Mouse (Mus musculus): Measurements from ENCODE around the gene A730061H03Rik. TPM values are rescaled to one million over a fixed set of nuclear protein-coding genes. Genes with fewer than 3 reads are reported as not detected.

Gene A730061H03Rik
- total RNA-seq, 1 experiment from 2014 or later = not detected

DNA sequence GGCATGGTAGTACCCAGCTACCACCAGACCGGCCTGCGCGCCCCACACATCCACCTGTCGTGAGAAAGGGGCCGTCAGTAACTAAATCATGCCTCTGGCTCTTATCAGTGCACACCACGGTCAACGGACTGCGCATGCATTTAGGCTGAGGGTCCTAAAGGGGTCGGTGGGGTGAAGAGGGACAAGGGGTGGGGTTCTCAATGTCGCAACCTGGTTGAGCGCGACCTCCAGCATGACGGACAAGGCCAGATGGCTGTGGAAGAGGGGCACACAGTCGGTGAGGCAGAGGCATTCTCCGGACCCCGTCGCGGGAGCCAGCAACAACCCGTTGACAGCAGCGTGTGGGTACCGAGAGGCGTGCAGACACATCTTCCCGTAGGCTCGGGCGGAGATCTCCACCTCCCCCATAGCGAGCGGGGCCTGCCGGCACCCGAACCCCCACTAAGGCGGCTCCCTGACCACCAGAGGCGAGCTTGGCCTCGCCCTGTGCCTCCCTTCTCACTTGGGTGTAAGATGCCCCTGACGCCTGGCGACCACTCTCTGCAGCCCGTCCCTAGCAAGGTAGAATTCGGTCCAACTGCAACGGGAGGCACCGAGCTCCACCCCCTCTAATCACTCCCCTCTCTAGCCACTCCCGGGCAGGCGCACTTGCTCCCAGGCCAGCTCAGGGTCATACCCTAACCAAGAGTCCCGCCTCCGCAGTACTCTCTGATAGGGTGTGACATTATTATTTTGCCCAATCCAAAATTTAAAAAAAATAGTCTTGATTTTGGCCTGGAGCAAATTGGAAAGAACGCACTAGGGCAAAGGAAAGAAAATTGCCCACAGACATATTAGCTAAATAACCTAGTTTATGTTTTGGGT lies 24.7 kb upstream of the A730061H03Rik start, which contains the start of gene Emc9:
TSS of gene Emc9 (minus strand) at position 601 of the 864 bp plus-strand sequence.
- peak; percentile 89 for ATAC-seq (replicated peaks in 1 of 2; ENCODE audit: insufficient read depth in 1 of 2, low FRiP score in 2 of 2, low TSS enrichment in 1 of 2, low read depth in 1 of 2, poor library complexity in 2 of 2, severe bottlenecking in 2 of 2)

- ATAC-seq (replicated peaks in 1 of 2; ENCODE audit: insufficient read depth in 1 of 2, low FRiP score in 2 of 2, low TSS enrichment in 1 of 2, low read depth in 1 of 2, poor library complexity in 2 of 2, severe bottlenecking in 2 of 2) = no peak
These were observed 24.1 kb upstream of the A730061H03Rik start for GRCm38 (mm10) chr14:55584303-55584701.

DNA sequence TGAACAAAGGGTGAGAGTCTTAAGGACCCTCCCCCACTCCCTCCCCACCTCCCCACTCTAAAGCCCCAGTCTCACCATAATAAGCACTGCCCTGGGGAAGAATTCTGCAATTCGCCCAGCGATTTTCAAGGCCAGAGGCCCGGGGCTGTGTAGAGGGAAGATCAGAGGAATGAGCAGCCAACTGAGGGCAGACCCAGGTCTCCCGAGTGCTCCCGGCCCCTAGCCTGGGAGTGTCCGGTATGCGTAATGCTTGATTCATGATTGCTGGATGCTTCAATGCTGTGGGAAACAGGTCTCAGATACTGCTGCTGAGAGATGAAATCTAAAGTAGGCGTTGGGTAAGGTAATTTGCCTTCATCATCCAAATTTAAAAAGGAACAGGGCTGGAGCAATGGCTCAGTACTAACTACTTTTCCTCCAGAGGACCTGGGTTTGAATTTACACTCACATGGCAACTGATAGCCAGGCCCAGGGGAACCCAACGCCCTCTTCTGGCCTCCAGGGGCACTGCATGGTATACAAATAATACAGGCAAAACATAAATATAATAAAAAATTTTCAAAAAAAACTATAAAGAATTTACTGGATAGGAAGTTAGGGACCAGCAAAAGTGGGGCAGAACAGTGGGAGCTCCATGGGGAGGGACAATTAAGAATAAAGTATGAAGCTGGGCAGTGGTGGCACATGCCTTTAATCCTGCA lies 21.9 kb upstream of the A730061H03Rik start:
- no peak for ATAC-seq (replicated peaks in 1 of 2; ENCODE audit: insufficient read depth in 1 of 2, low FRiP score in 2 of 2, low TSS enrichment in 1 of 2, low read depth in 1 of 2, poor library complexity in 2 of 2, severe bottlenecking in 2 of 2)

DNA sequence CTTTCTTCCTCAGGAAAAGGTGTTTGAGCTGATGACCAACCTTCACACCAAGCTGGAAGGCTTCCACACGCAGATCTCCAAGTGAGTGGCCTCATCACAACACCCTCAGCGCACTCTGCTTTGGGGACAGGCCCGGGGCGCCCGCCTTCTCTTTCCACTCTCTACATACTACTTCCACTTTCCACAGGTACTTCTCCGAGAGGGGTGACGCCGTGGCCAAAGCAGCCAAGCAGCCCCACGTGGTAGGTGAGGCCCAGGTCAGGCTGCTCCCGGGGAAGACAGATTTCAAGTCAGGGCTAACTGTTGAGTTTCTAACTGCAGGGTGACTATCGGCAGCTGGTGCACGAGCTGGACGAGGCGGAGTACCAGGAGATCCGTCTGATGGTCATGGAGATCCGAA lies 20.5 kb upstream of the A730061H03Rik start:
- ATAC-seq (replicated peaks in 1 of 2; ENCODE audit: insufficient read depth in 1 of 2, low FRiP score in 2 of 2, low TSS enrichment in 1 of 2, low read depth in 1 of 2, poor library complexity in 2 of 2, severe bottlenecking in 2 of 2) = no peak

GRCm38 (mm10) chr14:55579511-55580496 lies 19.6 kb upstream of the A730061H03Rik start:
- no peak for ATAC-seq (replicated peaks in 1 of 2; ENCODE audit: insufficient read depth in 1 of 2, low FRiP score in 2 of 2, low TSS enrichment in 1 of 2, low read depth in 1 of 2, poor library complexity in 2 of 2, severe bottlenecking in 2 of 2)

- peak; percentile 9 to 15; a peak in 2 of 4 replicates for ATAC-seq (replicated peaks in 1 of 2; ENCODE audit: insufficient read depth in 1 of 2, low FRiP score in 2 of 2, low TSS enrichment in 1 of 2, low read depth in 1 of 2, poor library complexity in 2 of 2, severe bottlenecking in 2 of 2)
These were observed 18.6 kb upstream of the A730061H03Rik start for GRCm38 (mm10) chr14:55578668-55579269.

GRCm38 (mm10) chr14:55577871-55578667 lies 17.9 kb upstream of the A730061H03Rik start, which contains the start of gene Psme1:
Gene Psme1, plus strand, starts transcription at chr14:55578123.
- peak; percentile 86 to 92 for ATAC-seq (replicated peaks in 1 of 2; ENCODE audit: insufficient read depth in 1 of 2, low FRiP score in 2 of 2, low TSS enrichment in 1 of 2, low read depth in 1 of 2, poor library complexity in 2 of 2, severe bottlenecking in 2 of 2)

GRCm38 (mm10) chr14:55576376-55576775 lies 16.2 kb upstream of the A730061H03Rik start:
- ATAC-seq (replicated peaks in 1 of 2; ENCODE audit: insufficient read depth in 1 of 2, low FRiP score in 2 of 2, low TSS enrichment in 1 of 2, low read depth in 1 of 2, poor library complexity in 2 of 2, severe bottlenecking in 2 of 2) = peak in 1 of 2 experiments; percentile 47; a peak in 1 of 4 replicates

DNA sequence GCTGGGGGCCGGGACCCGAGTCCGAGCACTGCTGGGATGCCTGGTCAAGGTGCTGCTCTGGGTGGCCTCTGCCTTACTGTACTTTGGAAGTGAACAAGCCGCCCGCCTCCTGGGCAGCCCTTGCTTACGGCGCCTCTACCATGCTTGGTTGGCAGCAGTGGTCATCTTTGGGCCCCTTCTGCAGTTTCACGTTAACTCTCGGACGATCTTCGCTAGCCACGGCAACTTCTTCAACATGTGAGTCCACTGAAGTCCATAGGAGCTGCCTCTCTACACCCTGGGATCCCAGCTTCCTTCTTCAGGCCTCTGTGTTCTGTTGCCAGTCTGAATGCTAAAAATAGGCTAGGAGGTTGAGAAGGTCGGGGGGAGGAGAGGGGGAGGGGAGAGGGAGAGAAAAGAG lies 15.5 kb upstream of the A730061H03Rik start:
- ATAC-seq (replicated peaks in 1 of 2; ENCODE audit: insufficient read depth in 1 of 2, low FRiP score in 2 of 2, low TSS enrichment in 1 of 2, low read depth in 1 of 2, poor library complexity in 2 of 2, severe bottlenecking in 2 of 2) = no peak

- no peak for ATAC-seq (replicated peaks in 1 of 2; ENCODE audit: insufficient read depth in 1 of 2, low FRiP score in 2 of 2, low TSS enrichment in 1 of 2, low read depth in 1 of 2, poor library complexity in 2 of 2, severe bottlenecking in 2 of 2)
These were observed 15.1 kb upstream of the A730061H03Rik start, which contains the start of gene Fitm1 for GRCm38 (mm10) chr14:55575302-55575701. Gene Fitm1, plus strand, starts transcription at chr14:55575617.

DNA sequence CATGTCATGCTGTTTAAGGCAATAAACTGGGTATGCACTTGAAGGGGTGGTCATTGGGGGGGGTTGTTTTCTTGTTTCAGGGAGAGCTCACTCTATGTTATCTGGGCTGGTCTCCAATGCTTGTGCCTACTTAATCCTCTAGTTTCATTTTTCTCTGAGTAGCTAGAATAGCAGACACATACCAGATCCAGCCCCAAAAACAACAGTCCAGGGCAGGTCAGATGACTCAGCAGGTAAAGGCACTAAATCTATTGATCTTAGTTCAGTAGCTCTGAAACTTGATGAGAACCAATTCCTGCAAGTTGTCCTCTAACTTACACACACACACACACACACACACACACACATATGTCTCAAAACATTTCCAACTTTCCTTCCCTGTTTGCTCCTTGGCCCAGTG lies 11.6 kb upstream of the A730061H03Rik start:
- no peak for ATAC-seq (replicated peaks in 1 of 2; ENCODE audit: insufficient read depth in 1 of 2, low FRiP score in 2 of 2, low TSS enrichment in 1 of 2, low read depth in 1 of 2, poor library complexity in 2 of 2, severe bottlenecking in 2 of 2)

DNA sequence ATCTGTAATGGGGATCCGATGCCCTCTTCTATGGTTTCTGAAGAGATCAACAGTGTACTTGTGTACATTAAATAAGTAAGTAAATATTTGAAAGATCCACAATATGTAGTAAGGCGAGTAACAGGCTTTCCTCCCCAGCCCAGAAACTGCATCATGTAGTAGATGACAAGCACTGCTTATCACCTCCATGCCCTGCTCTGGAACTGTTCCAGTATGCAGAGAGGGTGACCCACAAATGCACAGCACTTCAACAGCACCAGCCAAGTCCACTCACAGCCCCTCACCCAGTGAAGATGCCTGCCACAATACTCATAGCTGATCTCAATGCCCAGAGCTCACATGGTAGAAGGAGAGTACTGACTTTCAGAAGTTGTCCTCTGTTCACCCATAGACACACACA lies 10.4 kb upstream of the A730061H03Rik start:
- no peak for ATAC-seq (replicated peaks in 1 of 2; ENCODE audit: insufficient read depth in 1 of 2, low FRiP score in 2 of 2, low TSS enrichment in 1 of 2, low read depth in 1 of 2, poor library complexity in 2 of 2, severe bottlenecking in 2 of 2)

DNA sequence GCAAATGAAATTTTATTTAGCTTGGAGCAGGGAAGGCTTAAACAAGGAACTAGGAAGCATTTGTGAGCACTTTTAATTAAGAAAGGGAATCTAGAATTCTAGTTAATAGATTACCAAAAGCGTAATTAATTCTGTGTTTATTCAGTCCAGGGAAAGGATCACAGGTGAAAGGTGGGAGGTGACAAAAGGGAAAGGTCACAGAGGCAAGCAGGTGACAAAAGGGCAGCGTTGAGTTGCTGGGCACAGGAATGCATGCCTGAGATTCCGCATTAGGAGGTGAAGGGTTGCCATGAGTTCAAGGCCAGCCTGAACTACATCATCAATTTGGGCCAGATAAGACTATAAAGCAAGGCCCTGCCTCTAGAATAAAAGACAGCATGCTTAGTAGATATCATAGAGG lies 7.3 kb upstream of the A730061H03Rik start:
- no peak for ATAC-seq (replicated peaks in 1 of 2; ENCODE audit: insufficient read depth in 1 of 2, low FRiP score in 2 of 2, low TSS enrichment in 1 of 2, low read depth in 1 of 2, poor library complexity in 2 of 2, severe bottlenecking in 2 of 2)

DNA sequence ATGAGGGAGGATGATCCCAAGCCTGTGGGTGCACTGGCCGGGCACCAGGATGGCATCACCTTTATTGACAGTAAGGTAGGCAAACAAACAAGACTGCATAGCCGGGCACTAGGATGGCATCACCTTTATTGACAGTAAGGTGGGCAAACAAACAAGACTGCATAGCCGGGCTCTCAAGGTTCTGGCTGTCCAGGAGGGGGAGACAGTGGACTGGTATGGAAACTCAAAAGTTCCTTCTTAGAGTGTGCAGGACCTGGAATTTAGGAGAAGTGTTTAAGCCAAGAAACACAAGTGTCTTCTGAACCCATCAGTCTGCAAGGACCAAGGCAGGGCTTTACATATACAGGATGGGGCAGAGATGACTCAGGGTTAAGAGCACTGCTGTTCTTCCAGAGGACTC lies 5.5 kb upstream of the A730061H03Rik start:
- ATAC-seq (replicated peaks in 1 of 2; ENCODE audit: insufficient read depth in 1 of 2, low FRiP score in 2 of 2, low TSS enrichment in 1 of 2, low read depth in 1 of 2, poor library complexity in 2 of 2, severe bottlenecking in 2 of 2) = no peak

GRCm38 (mm10) chr14:55563249-55563648 lies 3.0 kb upstream of the A730061H03Rik start:
- no peak for ATAC-seq (replicated peaks in 1 of 2; ENCODE audit: insufficient read depth in 1 of 2, low FRiP score in 2 of 2, low TSS enrichment in 1 of 2, low read depth in 1 of 2, poor library complexity in 2 of 2, severe bottlenecking in 2 of 2)

GRCm38 (mm10) chr14:55561860-55562259 lies 1.7 kb upstream of the A730061H03Rik start:
- ATAC-seq (replicated peaks in 1 of 2; ENCODE audit: insufficient read depth in 1 of 2, low FRiP score in 2 of 2, low TSS enrichment in 1 of 2, low read depth in 1 of 2, poor library complexity in 2 of 2, severe bottlenecking in 2 of 2) = no peak
